13 mouse cellular contexts compared by ENCODE assay signal in the genomic region with DNA sequence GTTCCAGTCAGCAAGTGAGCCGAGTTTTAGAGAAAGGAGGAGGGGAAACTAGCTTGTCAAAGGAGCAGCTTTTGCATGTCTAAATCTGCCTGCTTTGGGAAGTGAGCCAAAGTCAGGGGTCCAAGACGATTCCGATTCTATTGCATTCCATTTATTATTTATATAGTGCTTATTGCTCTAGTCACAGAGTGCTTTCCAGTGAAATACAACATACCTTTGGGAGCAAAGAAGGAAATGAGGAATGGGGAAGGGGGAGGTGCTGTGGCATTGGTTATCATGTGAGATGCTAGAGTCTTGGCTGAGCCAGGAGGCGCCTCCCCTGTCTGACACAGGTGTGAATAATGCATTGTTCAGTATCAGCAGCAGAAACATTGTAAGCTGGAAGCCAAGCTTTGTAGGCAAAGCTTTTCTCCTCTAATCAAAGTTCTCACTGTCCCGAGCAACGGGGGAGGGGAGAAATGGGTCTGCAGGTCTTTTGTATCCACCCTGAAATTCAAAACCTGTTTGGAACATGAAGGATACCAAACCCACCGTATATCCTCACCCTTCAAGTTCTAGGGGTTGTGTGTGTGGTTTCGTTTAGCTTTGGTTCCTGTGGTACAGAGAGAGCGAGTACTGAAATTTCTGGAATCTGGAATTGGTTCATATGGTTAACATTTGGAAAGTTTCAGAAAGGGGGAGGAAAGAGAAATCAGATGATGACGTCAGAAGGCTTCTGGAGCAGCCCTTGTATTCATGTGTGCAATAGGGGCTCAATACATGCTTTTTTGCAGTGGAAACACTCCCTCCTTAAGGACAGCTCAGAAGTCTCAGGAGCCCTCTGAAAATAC. TPM values are rescaled to one million over a fixed set of nuclear protein-coding genes. Genes with fewer than 3 reads are reported as not detected.
A peak's percentile ranks its signal among the peaks of the same experiment; 100 is the strongest.
DNase-seq lines count a peak whose midpoint lies in the region; ATAC-seq and TF ChIP-seq lines count a peak whose summit lies in the region.
"Had no signal": no experiment of that assay in that cellular context is flagged by ENCODE, and none has a peak within 500 bp of the region (broad histone marks: within the 10 kb centered on the region; RNA-seq: fewer than 3 reads in every experiment).

No protein-coding gene starts in this region.

- H3K27me3 ChIP-seq in kidney, embryonic 14.5 days (ENCODE audit: control insufficient read depth, insufficient read depth, low read length) = no peaks in the 10 kb centered on the region
- no peaks in the 10 kb centered on the region for H3K27me3 ChIP-seq in forebrain, embryonic 14.5 days (replicated peaks; ENCODE audit: control insufficient read depth, insufficient read depth, low read length)
- no peaks in the 10 kb centered on the region for H3K27me3 ChIP-seq in limb, embryonic 15.5 days

- whole genome bisulfite sequencing in kidney, embryonic 14.5 days = 32% methylated on average over 10 of the region's 10 CpGs
- WGBS in forebrain, embryonic 14.5 days = 24% methylated on average over 10 of the region's 10 CpGs
- WGBS in limb, embryonic 15.5 days = 18% methylated on average over 10 of the region's 10 CpGs

- no peak for TF ChIP-seq POLR2A in brain, embryonic 14.5 days (IDR thresholded peaks at IDR 0.05; ENCODE audit: borderline replicate concordance, extremely low read depth, insufficient read depth, insufficient read length, poor library complexity, severe bottlenecking)

- DNase-seq in kidney, postnatal 14 days = no peak
- DNase-seq in brain, embryonic 14.5 days (ENCODE audit: low read depth) = peak; percentile 60
- peak; percentile 58 for DNase-seq in forebrain, embryonic 14.5 days (ENCODE audit: low spot score)
- DNase-seq in urinary bladder, postnatal 14 days (ENCODE audit: low spot score) = no peak
- no peak for DNase-seq in adrenal gland, adult 18-20 months (ENCODE audit: low spot score in 2 of 2)
- DNase-seq: right cerebral cortex, adult 18-20 months; thymus, adult 18-20 months had no signal

- H3K9ac ChIP-seq in kidney, embryonic 14.5 days (ENCODE audit: low read depth, low read length) = no peak overlapping the region
- no peak overlapping the region for H3K9ac ChIP-seq in forebrain, embryonic 14.5 days (ENCODE audit: low read length)
- H3K9ac ChIP-seq in limb, embryonic 15.5 days = no peak overlapping the region

- H3K36me3 ChIP-seq in kidney, embryonic 14.5 days (ENCODE audit: control insufficient read depth, insufficient read depth, low read length) = no peaks in the 10 kb centered on the region
- no peaks in the 10 kb centered on the region for H3K36me3 ChIP-seq in forebrain, embryonic 14.5 days (ENCODE audit: control insufficient read depth, insufficient read depth, low read length)
- no peaks in the 10 kb centered on the region for H3K36me3 ChIP-seq in limb, embryonic 15.5 days
- H3K36me3 ChIP-seq: G1E had no signal

- no peak for TF ChIP-seq CTCF in brain, embryonic 14.5 days (IDR thresholded peaks at IDR 0.05; ENCODE audit: borderline replicate concordance, extremely low read depth, insufficient read depth, insufficient read length)

- no peak overlapping the region for H3K4me3 ChIP-seq in kidney, embryonic 14.5 days (ENCODE audit: low read length)
- no peak overlapping the region for H3K4me3 ChIP-seq in forebrain, embryonic 14.5 days (ENCODE audit: low read depth, low read length)
- 0 out of 2 replicates have a peak overlapping the region, but pooled peaks have one; percentile 2 for H3K4me3 ChIP-seq in limb, embryonic 15.5 days

- H3K27ac ChIP-seq in kidney, embryonic 14.5 days (ENCODE audit: low read depth, low read length) = peak overlapping the region; percentile 6; the same call in 1 of the 2 replicates
- H3K27ac ChIP-seq in forebrain, embryonic 14.5 days (ENCODE audit: low read depth, low read length) = no peak overlapping the region
- peak overlapping the region; percentile 59 for H3K27ac ChIP-seq in limb, embryonic 15.5 days

- 0 out of 2 replicates have a peak, but pooled peaks cover 7% of the 10 kb centered on the region for H3K4me1 ChIP-seq in kidney, embryonic 14.5 days (ENCODE audit: control insufficient read depth, insufficient read depth, low read length)
- peaks cover 17% of the 10 kb centered on the region for H3K4me1 ChIP-seq in forebrain, embryonic 14.5 days (ENCODE audit: control insufficient read depth, insufficient read depth, low read length)
- H3K4me1 ChIP-seq in limb, embryonic 15.5 days = peaks cover 19% of the 10 kb centered on the region

- H3K4me2 ChIP-seq in kidney, embryonic 14.5 days (replicated peaks; ENCODE audit: low read depth, low read length) = peak overlapping the region; percentile 17; the same call in 1 of the 2 replicates
- peak overlapping the region; percentile 19 for H3K4me2 ChIP-seq in forebrain, embryonic 14.5 days (ENCODE audit: low read length)
- peak overlapping the region; percentile 37 for H3K4me2 ChIP-seq in limb, embryonic 15.5 days

- no peaks in the 10 kb centered on the region for H3K9me3 ChIP-seq in kidney, embryonic 14.5 days (ENCODE audit: control insufficient read depth, low read length)
- no peaks in the 10 kb centered on the region for H3K9me3 ChIP-seq in forebrain, embryonic 14.5 days (replicated peaks; ENCODE audit: control insufficient read depth, low read length)
- H3K9me3 ChIP-seq in limb, embryonic 15.5 days = no peaks in the 10 kb centered on the region
- H3K9me3 ChIP-seq: G1E had no signal

- peak; percentile 78 for ATAC-seq in kidney, embryonic 14.5 days (ENCODE audit: low FRiP score, low TSS enrichment)
- peak; percentile 42; the same call in 1 of the 2 replicates for ATAC-seq in forebrain, embryonic 14.5 days
- no peak for ATAC-seq in limb, embryonic 15.5 days (ENCODE audit: insufficient number of reproducible peaks, low FRiP score, low TSS enrichment, low read depth)

RNA-seq across cellular contexts. Expression of a gene that starts 11.5 kb away (rescaled TPM):
- not detected in 2 replicates for polyA plus RNA-seq in kidney, embryonic 14.5 days (2014; fragmentation: Nextera tagmentation; extraction: Ambion mirVana)
- polyA plus RNA-seq in brain, embryonic 14.5 days (2012; rRNA removed) = 0.04 TPM in 1 of 2 replicates, not detected in the other
- 0.17 TPM in 1 of 2 replicates, not detected in the other for polyA plus RNA-seq in forebrain, embryonic 14.5 days (2014; fragmentation: Nextera tagmentation; extraction: Ambion mirVana)
- polyA plus RNA-seq in limb, embryonic 15.5 days (2015; fragmentation: Nextera tagmentation; extraction: Ambion mirVana) = not detected in 2 replicates
- not detected for total RNA-seq in adrenal gland, adult 18-20 months (2021)
- total RNA-seq: G1E; heart, adult 8-10 months; layer of hippocampus, postnatal 25 days had no signal
- polyA plus RNA-seq: cortical plate, adult 2 months; G1E had no signal

RNA-seq across cellular contexts. Expression of a gene that starts 38.6 kb away (rescaled TPM):
- 6.1 and 9.0 TPM in 2 replicates for polyA plus RNA-seq in kidney, embryonic 14.5 days (2014; fragmentation: Nextera tagmentation; extraction: Ambion mirVana)
- 17.8 and 24.0 TPM in 2 replicates for polyA plus RNA-seq in brain, embryonic 14.5 days (2012; rRNA removed)
- 9.7 and 10.5 TPM in 2 replicates for polyA plus RNA-seq in forebrain, embryonic 14.5 days (2014; fragmentation: Nextera tagmentation; extraction: Ambion mirVana)
- 5.2 and 6.2 TPM in 2 replicates for polyA plus RNA-seq in limb, embryonic 15.5 days (2015; fragmentation: Nextera tagmentation; extraction: Ambion mirVana)
- 10 to 100 TPM; 21.9 to 22.5 TPM for total RNA-seq in adrenal gland, adult 18-20 months (2021)

Comparison
In these comparisons a context has a peak if more than half of its experiments do, and no peak if none do; other contexts are left out.
1. DNase-seq: peak in brain, embryonic 14.5 days (single experiment) and forebrain, embryonic 14.5 days (single experiment); none in kidney, postnatal 14 days (single experiment), urinary bladder, postnatal 14 days (single experiment) and adrenal gland, adult 18-20 months (0 of 2).
2. Peak in every context shown above with its lines, with median percentiles within 50 percentile points of each other: H3K4me2 ChIP-seq.